Mouse (Mus musculus) CD4-positive naive resting alpha-beta T cell, adult 76 days (primary cell): ENCODE results near the gene Mis18bp1. TPM values are rescaled to one million over a fixed set of nuclear protein-coding genes. Genes with fewer than 3 reads are reported as not detected.

ENCODE experiments used
- total RNA-seq: library from RNA; stranded (reverse); gene quantifications from one replicate; pipeline ENCODE4 v1.2.4, GENCODE M21; 2023

The Mis18bp1 gene
- total RNA-seq = 2.3 TPM

GRCm38 (mm10) chr12:65172021-65172951 is at the start of gene Mis18bp1:
Gene Mis18bp1 (minus strand): TSS chr12:65172604.

Other genes starting within 250 kb of the Mis18bp1 start
- 25.7 TPM for gene Klhl28, start 207.1 kb downstream of the Mis18bp1 start, total RNA-seq
- gene Togaram1, start 206.8 kb downstream of the Mis18bp1 start, total RNA-seq = 57.3 TPM
- gene Prpf39, start 136.3 kb downstream of the Mis18bp1 start, total RNA-seq = 140 TPM
- gene Fkbp3, start 98.6 kb downstream of the Mis18bp1 start, total RNA-seq = 87.3 TPM
- gene Fancm, start 97.0 kb downstream of the Mis18bp1 start, total RNA-seq = 18.9 TPM
- not detected for gene Wdr20rt, start 52.9 kb upstream of the Mis18bp1 start, total RNA-seq